Mouse (Mus musculus): ENCODE measurements around the gene Pcnx. TPM values are rescaled to one million over a fixed set of nuclear protein-coding genes. Genes with fewer than 3 reads are reported as not detected.

Pcnx gene
- polyA plus RNA-seq, 1 experiment from 2014 or later = 10.5 TPM

- Histone ChIP-seq H3K9me3 (no peaks in the 10 kb centered on the region), H3K27ac (no peak overlapping the region), H3K27me3 (no peaks in the 10 kb centered on the region), H3K4me2 (no peak overlapping the region), H3K9ac (no peak overlapping the region), H3K4me3 (no peak overlapping the region), H3K4me1 (replicated peaks) (peaks cover 16% of the 10 kb centered on the region), H3K36me3 (no peaks in the 10 kb centered on the region)
- WGBS = 66% methylated on average over 11 of the region's 11 CpGs
- ATAC-seq (ENCODE audit: low FRiP score) = no peak
Measured at GRCm38 (mm10) chr12:81883255-81884106, 23.7 kb downstream of the Pcnx start.

- no peak for ATAC-seq (ENCODE audit: low FRiP score)
- Histone ChIP-seq H3K36me3 (no peaks in the 10 kb centered on the region), H3K9me3 (no peaks in the 10 kb centered on the region), H3K4me3 (no peak overlapping the region), H3K27ac (no peak overlapping the region), H3K27me3 (no peaks in the 10 kb centered on the region), H3K4me2 (no peak overlapping the region), H3K9ac (no peak overlapping the region), H3K4me1 (replicated peaks) (peaks cover 16% of the 10 kb centered on the region)
- 82% methylated on average over 3 of the region's 3 CpGs for WGBS
Measured at GRCm38 (mm10) chr12:81884107-81884398, 24.2 kb downstream of the Pcnx start.

- Histone ChIP-seq H3K4me3 (no peak overlapping the region), H3K9ac (no peak overlapping the region), H3K4me1 (replicated peaks) (peaks cover 16% of the 10 kb centered on the region), H3K4me2 (no peak overlapping the region), H3K27me3 (no peaks in the 10 kb centered on the region), H3K9me3 (no peaks in the 10 kb centered on the region), H3K27ac (no peak overlapping the region), H3K36me3 (no peaks in the 10 kb centered on the region)
- no peak for ATAC-seq (ENCODE audit: low FRiP score)
- 79% methylated on average over 5 of the region's 5 CpGs for WGBS
Measured at GRCm38 (mm10) chr12:81884983-81885382, 25.2 kb downstream of the Pcnx start.

- Histone ChIP-seq H3K36me3 (no peaks in the 10 kb centered on the region), H3K27ac (no peak overlapping the region), H3K4me2 (no peak overlapping the region), H3K27me3 (no peaks in the 10 kb centered on the region), H3K4me3 (no peak overlapping the region), H3K9me3 (no peaks in the 10 kb centered on the region), H3K9ac (no peak overlapping the region), H3K4me1 (replicated peaks) (peaks cover 16% of the 10 kb centered on the region)
- WGBS = 83% methylated on average over 4 of the region's 4 CpGs
- no peak for ATAC-seq (ENCODE audit: low FRiP score)
Measured at GRCm38 (mm10) chr12:81885982-81886381, 26.2 kb downstream of the Pcnx start.

- Histone ChIP-seq H3K27me3 (no peaks in the 10 kb centered on the region), H3K4me1 (replicated peaks) (peaks cover 15% of the 10 kb centered on the region; the same call in 1 of the 2 replicates), H3K9me3 (no peaks in the 10 kb centered on the region), H3K27ac (no peak overlapping the region), H3K4me3 (no peak overlapping the region), H3K4me2 (no peak overlapping the region), H3K9ac (no peak overlapping the region), H3K36me3 (no peaks in the 10 kb centered on the region)
- no peak for ATAC-seq (ENCODE audit: low FRiP score)
- WGBS = 96% methylated on average over 5 of the region's 5 CpGs
Measured at GRCm38 (mm10) chr12:81888954-81889353, 29.1 kb downstream of the Pcnx start.

- H3K27me3 ChIP-seq = no peaks in the 10 kb centered on the region
- no peak for ATAC-seq (ENCODE audit: low FRiP score)
- WGBS = 80% methylated on average over 1 of the region's 1 CpGs
Measured at GRCm38 (mm10) chr12:81891946-81892345, 32.1 kb downstream of the Pcnx start.

DNA sequence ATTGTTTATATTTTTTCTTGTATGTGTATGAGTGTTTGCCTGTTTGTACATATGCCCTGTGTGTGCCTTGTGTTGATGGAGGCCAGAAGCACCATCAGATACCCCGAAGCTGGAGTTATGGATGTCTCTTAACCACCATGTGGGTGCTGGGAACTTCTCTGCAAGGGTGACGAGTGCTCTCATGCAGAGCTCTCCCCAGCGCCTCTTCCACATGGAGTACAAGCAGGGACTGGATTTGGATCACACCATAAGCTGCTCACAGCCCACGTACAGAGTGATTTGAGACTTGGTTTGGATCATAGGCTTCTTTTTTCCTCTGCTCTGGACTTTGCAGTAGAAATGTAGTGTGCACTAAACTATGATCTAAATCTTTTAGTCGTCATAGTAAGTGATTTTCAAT, 34.5 kb downstream of the Pcnx start:
- Histone ChIP-seq H3K4me3 (no peak overlapping the region), H3K36me3 (peaks cover 18% of the 10 kb centered on the region), H3K9ac (no peak overlapping the region), H3K27me3 (no peaks in the 10 kb centered on the region), H3K4me1 (replicated peaks) (peaks cover 10% of the 10 kb centered on the region; the same call in 1 of the 2 replicates), H3K9me3 (no peaks in the 10 kb centered on the region), H3K27ac (no peak overlapping the region), H3K4me2 (no peak overlapping the region)
- 90% methylated on average over 5 of the region's 5 CpGs for WGBS
- ATAC-seq (ENCODE audit: low FRiP score) = no peak

More at GRCm38 (mm10) chr12:81891946-81892345, 32.1 kb downstream of the Pcnx start:
- no peak overlapping the region for H3K9ac ChIP-seq
- no peak overlapping the region for H3K4me3 ChIP-seq
- no peak overlapping the region for H3K4me2 ChIP-seq
- peaks cover 12% of the 10 kb centered on the region; the same call in 1 of the 2 replicates for H3K4me1 ChIP-seq (replicated peaks)
- H3K36me3 ChIP-seq = peaks cover 14% of the 10 kb centered on the region
- no peaks in the 10 kb centered on the region for H3K9me3 ChIP-seq
- H3K27ac ChIP-seq = no peak overlapping the region

DNA sequence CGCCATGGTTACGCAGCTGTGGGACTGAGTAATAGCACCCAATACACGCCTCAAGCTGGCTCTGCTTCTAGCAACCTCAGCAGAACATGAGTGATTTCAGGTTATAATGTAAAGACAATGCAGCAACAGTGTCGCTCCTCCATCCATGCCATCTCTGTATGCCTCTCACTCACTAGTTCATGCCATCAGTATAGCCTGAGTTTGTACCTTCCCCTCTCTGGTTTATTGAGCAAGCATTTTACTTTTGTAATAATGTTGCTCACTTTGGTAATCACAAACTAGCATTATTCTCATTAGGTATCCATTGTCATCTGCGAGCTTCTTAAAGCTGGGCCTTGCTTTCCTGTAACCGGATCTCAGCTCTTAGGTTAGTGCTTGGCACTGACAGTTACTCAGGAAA, 36.2 kb downstream of the Pcnx start:
- WGBS = 84% methylated on average over 6 of the region's 6 CpGs
- peaks cover 10% of the 10 kb centered on the region; the same call in 1 of the 2 replicates for H3K4me1 ChIP-seq (replicated peaks)

GRCm38 (mm10) chr12:81904456-81904855, 44.6 kb downstream of the Pcnx start:
- WGBS = 97% methylated on average over 2 of the region's 2 CpGs
- Histone ChIP-seq H3K36me3 (peaks cover 8% of the 10 kb centered on the region), H3K9ac (no peak overlapping the region), H3K27me3 (no peaks in the 10 kb centered on the region), H3K9me3 (peaks cover 5% of the 10 kb centered on the region; the same call in 1 of the 2 replicates), H3K4me3 (no peak overlapping the region), H3K4me1 (replicated peaks) (peaks cover 4% of the 10 kb centered on the region; the same call in 1 of the 2 replicates), H3K27ac (no peak overlapping the region), H3K4me2 (no peak overlapping the region)
- ATAC-seq (ENCODE audit: low FRiP score) = no peak

More for the DNA sequence above, 36.2 kb downstream of the Pcnx start:
- ATAC-seq (ENCODE audit: low FRiP score) = no peak
- Histone ChIP-seq H3K4me2 (no peak overlapping the region), H3K27me3 (no peaks in the 10 kb centered on the region), H3K4me3 (no peak overlapping the region), H3K36me3 (peaks cover 18% of the 10 kb centered on the region), H3K9me3 (no peaks in the 10 kb centered on the region), H3K27ac (no peak overlapping the region), H3K9ac (no peak overlapping the region)

DNA sequence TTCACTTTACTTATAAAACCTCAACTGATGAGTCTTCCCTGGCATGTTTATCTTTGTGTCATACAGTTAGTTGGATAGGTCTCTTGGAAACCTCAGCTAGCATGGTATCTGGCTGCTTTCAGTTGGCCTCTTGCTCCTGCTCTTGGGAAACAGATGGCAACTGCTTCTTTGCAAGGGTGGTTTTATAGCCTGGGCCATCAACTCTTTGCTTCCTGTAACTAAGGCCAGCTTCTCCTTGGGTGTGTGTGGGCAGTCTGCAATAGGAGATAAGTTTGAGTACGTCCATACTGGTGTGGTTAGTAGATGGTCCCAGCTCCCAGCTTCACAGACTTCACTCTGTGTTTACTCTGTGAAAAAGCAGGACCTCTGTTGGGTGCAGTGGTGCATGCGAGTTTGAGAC, 46.0 kb downstream of the Pcnx start:
- Histone ChIP-seq H3K9me3 (peaks cover 5% of the 10 kb centered on the region; the same call in 1 of the 2 replicates), H3K9ac (no peak overlapping the region), H3K27me3 (no peaks in the 10 kb centered on the region), H3K27ac (no peak overlapping the region), H3K4me1 (replicated peaks) (peaks cover 4% of the 10 kb centered on the region; the same call in 1 of the 2 replicates), H3K36me3 (peaks cover 8% of the 10 kb centered on the region), H3K4me2 (no peak overlapping the region), H3K4me3 (no peak overlapping the region)
- ATAC-seq (ENCODE audit: low FRiP score) = no peak
- WGBS = 92% methylated on average over 2 of the region's 2 CpGs

GRCm38 (mm10) chr12:81907741-81908357, 48.0 kb downstream of the Pcnx start:
- ATAC-seq (ENCODE audit: low FRiP score) = no peak
- H3K4me2 ChIP-seq = no peak overlapping the region
- H3K27ac ChIP-seq = no peak overlapping the region
- no peak overlapping the region for H3K9ac ChIP-seq
- peaks cover 13% of the 10 kb centered on the region for H3K4me1 ChIP-seq (replicated peaks)
- no peak overlapping the region for H3K4me3 ChIP-seq
- peaks cover 5% of the 10 kb centered on the region; the same call in 1 of the 2 replicates for H3K9me3 ChIP-seq
- H3K27me3 ChIP-seq = no peaks in the 10 kb centered on the region
- peaks cover 8% of the 10 kb centered on the region for H3K36me3 ChIP-seq
- 61% methylated on average over 4 of the region's 4 CpGs for WGBS

DNA sequence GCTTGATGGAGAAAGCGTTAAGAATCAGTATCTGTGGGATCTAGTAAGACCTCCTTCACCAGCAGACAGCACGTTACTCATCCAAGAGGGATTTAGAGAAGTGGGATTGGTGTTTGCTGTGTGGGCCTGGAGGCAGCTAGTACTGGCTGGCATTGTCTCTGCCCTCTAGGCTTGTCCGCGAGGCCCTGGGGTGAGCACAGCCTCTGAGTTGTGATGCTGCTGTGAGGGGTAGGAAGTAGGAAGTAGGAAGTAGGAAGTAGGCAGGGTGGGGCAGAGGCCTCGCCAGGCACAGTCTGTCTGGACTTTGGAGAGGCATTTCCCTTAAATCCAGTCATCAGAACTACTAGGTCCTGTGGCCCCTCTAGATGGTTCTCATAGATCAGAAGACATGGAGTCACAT, 50.6 kb downstream of the Pcnx start:
- WGBS = 78% methylated on average over 5 of the region's 5 CpGs
- H3K27ac ChIP-seq = no peak overlapping the region
- no peak overlapping the region for H3K4me3 ChIP-seq
- no peak overlapping the region for H3K4me2 ChIP-seq
- peaks cover 13% of the 10 kb centered on the region for H3K4me1 ChIP-seq (replicated peaks)
- ATAC-seq (ENCODE audit: low FRiP score) = no peak
- peaks cover 14% of the 10 kb centered on the region for H3K36me3 ChIP-seq
- no peaks in the 10 kb centered on the region for H3K27me3 ChIP-seq
- H3K9ac ChIP-seq = no peak overlapping the region
- H3K9me3 ChIP-seq = peaks cover 5% of the 10 kb centered on the region; the same call in 1 of the 2 replicates
